Mouse (Mus musculus) G1E-ER4 (cell line): ENCODE measurements at regions not wholly inside any gene's neighbourhood (a gene's known extent, or its start where the extent isn't known, plus 50 kb on each side); places are given as distances from the start of the nearest gene placed in this dataset.

ENCODE experiments used
- GATA1 ChIP-seq: IDR thresholded peaks from one replicate; pipeline ENCODE4 v1.8.0; 2012; ENCODE audit warnings: low read length, inconsistent platforms

GRCm38 (mm10) chr8:96929901-96930300, 1041.6 kb upstream of the Got2 start:
- TF ChIP-seq GATA1: no peak

DNA sequence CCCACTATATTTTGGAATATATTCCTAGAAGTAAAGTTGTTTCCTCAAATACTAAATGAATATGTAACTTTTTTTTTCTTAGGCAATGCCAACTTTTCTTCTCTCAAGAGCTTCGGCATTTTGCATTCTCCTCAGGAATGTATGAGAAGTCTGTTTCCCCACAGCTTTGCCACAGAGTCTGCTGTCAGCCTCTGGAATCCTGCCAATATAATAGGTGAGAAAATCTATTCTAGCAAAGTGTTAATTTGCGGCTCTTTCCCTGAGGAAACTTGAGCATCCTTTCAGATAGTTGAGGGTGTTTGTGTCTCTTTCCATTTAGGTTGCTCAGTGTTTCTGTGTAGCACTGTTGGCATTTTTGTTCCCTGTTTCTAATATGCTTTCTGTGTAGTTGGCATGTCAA, 992.6 kb upstream of the Got2 start:
- TF ChIP-seq GATA1: no peak

- TF ChIP-seq GATA1: peak; percentile 60
Measured at GRCm38 (mm10) chr8:96878793-96879192, 990.4 kb upstream of the Got2 start.

- no peak for TF ChIP-seq GATA1
Measured at GRCm38 (mm10) chr8:96873465-96874094, 985.2 kb upstream of the Got2 start.

DNA sequence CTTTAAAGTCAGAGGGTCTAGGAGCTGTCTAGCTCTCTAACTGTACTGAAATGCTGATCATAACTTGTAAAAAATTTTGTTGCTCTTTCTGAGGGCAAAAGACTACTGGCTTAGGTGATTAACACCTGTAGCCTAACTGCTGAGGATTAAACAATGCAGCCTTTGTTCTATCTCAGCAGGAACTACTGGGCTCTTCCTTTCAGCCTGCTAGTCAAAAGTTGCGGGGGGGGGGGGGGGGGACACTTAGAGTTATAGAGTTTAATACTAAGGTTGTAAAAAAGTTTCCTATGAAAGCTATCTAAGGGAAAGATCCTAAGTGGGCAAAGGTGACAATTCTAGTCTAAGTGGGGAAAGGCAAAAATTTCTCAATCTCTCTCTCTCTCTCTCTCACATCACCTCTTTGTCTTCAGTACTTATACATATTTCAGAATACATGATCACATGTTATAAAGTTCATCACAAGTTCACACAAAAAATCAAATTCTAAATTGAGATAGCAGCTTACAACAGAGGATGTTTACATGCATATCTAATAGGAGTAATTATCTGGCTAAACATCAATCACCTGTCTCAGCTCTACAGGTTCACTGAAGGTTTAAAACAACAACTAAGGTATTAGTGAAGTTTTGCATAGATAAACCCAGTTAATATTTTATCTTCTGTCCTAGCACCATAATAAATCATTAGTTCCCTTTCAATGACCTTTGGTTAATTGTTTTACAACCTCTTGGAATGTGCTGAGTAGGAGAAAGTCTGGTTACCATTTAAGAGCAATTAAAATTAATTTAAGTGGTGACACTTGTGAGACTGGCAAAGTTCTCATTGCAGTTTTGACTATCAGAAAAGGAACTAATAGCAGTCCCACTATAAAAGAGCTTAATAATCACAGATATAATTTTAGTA, 980.1 kb upstream of the Got2 start:
- no peak for TF ChIP-seq GATA1

GRCm38 (mm10) chr8:96864606-96865005, 976.3 kb upstream of the Got2 start:
- TF ChIP-seq GATA1: no peak

DNA sequence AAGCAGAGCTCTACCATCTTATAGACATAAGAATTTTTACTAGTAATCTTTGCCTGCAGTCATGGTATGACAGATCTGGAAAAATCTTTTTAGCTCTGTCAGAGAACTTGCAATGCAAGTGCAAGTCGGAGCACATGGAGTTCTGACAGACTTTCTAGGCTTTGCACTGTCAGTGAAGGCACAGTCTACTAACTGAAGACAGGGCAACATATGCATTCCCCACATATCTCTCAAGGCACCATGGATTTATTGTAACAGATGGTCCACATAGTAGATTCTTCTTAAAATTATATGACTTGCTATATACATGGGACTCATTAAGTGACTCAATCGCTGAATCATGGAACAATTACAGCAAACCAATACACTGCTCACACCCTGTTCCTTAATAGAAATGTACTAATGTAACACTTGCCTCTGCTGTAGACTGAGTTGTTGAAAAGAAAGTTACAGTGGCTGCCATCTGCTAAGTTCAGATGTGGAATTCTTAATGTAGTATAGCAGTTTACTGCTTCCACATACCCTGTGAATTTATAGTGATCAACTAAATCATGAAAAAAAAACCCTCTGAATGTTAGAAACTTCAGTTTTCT, 972.6 kb upstream of the Got2 start:
- no peak for TF ChIP-seq GATA1

DNA sequence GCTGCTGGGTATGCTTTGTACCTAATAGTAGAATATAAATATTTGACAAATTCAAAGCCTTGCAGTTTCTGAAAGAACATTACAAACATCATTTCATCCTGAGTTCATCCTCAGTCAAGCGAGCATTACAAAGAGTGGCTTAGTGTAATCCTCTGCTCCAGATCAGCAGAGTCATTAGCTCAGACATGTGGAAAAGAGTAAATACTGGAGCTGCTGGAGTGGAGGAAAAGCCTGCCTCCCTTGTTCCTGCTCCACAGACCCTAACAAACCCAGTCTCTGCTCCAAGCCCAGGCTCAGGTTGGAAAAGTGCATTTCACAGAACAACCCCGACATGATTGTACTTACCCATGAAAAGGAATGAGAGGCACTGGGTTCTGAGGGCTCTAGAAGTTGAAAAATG, 955.2 kb upstream of the Got2 start:
- TF ChIP-seq GATA1: no peak

DNA sequence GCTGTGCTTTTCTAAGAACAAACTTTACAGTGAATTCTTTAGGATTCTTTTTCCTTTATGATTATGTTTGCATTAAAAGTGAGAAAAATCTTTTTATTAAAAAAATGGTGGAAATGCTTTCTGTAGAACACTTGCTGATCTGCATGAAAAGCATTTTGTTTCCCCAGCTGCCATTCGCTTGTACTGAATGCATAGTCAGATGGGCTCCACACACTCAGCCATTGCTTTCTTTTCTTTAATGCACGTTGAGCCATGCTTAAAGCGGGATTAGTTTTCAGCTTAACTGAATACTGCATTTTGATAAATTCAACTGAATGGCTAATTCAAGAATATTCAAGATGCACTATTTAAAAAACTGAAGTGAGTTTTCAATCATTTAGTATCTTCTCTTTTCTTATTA, 947.2 kb upstream of the Got2 start:
- TF ChIP-seq GATA1: no peak

- TF ChIP-seq GATA1: no peak
Measured at GRCm38 (mm10) chr8:96834673-96835072, 946.3 kb upstream of the Got2 start.

DNA sequence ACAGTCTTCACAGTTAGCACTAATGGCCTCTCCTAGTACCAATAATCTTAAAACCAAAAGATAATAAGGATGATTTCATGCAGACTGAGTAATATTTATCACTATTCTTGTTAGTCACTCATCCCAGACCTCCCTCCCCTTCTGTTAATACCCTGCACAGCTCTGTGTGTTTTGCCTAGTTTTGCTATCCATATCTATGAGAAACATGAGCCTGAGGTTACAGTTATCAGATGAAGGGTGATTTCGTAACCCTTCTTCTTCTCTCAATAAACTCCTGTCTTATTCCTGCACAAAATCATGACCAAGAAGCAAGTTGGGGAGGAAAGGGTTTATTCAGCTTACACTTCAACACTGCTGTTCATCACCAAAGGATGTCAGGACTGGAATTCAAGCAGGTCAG, 940.9 kb upstream of the Got2 start:
- TF ChIP-seq GATA1: no peak

DNA sequence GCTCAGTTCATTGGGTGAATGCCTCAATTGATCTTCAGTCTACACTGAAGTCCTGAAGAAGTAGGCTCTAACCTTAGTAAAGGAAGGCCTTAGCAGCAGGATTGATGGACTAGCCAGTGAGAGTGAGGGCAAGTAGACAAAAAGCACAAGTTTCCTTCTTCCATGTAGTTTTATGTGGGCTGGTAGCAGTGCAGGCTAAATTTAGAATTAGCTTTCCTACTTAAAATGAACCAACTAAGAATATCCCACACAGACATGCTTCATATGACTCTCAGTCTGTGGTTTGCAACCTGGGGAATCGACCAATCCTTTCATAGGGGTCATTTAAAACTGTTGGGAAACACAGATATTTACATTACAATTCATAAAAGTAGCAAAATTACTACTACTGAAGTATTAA, 922.2 kb upstream of the Got2 start:
- TF ChIP-seq GATA1: no peak
